Mouse (Mus musculus): Measurements from ENCODE around the gene Pccb. TPM values are rescaled to one million over a fixed set of nuclear protein-coding genes. Genes with fewer than 3 reads are reported as not detected.

Pccb gene
- polyA plus RNA-seq, 1 experiment = 19.1 TPM

- 86% methylated on average over 6 of the region's 6 CpGs for WGBS
- no peak overlapping the region for H3K4me3 ChIP-seq (replicated peaks; ENCODE audit: control insufficient read depth, low read depth, low read length)
- H3K27ac ChIP-seq (ENCODE audit: control insufficient read depth, insufficient read depth, low read depth, low read length, poor library complexity) = no peak overlapping the region
- no peak for TF ChIP-seq CTCF (IDR thresholded peaks at IDR 0.05; ENCODE audit: control insufficient read depth, insufficient read depth, low read length)
- TF ChIP-seq POLR2A (IDR thresholded peaks at IDR 0.05; ENCODE audit: borderline replicate concordance, control insufficient read depth, low read depth, low read length) = no peak
- H3K4me1 ChIP-seq (ENCODE audit: control insufficient read depth, insufficient read depth, low read length) = no peaks in the 10 kb centered on the region; the same call in 1 of the 2 replicates
These were observed 27.6 kb upstream of the Pccb start for GRCm38 (mm10) chr9:101062253-101062780.

DNA sequence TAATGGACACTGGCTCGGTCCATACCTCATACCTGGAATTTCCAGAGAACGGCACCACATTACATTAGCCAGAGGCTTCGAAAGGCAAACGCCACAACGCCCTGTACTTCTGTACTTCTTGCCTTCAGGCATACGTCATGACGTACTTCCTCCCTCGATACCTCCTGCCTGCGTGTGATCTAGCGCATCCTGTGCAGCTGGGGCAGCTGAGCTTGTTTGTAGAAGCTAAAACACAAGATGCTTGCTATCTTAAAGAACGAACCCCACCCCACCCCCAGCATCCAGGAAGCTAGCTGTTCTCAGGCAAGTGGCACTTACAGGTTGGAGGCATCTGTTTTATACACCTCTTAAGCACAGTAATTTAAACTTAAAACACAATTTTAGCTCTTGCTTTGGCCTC, 26.3 kb upstream of the Pccb start:
- Histone ChIP-seq H3K4me1 (ENCODE audit: control insufficient read depth, insufficient read depth, low read length) (no peaks in the 10 kb centered on the region; the same call in 1 of the 2 replicates), H3K27ac (ENCODE audit: control insufficient read depth, insufficient read depth, low read depth, low read length, poor library complexity) (no peak overlapping the region), H3K4me3 (replicated peaks; ENCODE audit: control insufficient read depth, low read depth, low read length) (no peak overlapping the region)
- TF ChIP-seq POLR2A (IDR thresholded peaks at IDR 0.05; ENCODE audit: borderline replicate concordance, control insufficient read depth, low read depth, low read length) (no peak), CTCF (IDR thresholded peaks at IDR 0.05; ENCODE audit: control insufficient read depth, insufficient read depth, low read length) (no peak)
- WGBS = 33% methylated on average over 11 of the region's 11 CpGs

DNA sequence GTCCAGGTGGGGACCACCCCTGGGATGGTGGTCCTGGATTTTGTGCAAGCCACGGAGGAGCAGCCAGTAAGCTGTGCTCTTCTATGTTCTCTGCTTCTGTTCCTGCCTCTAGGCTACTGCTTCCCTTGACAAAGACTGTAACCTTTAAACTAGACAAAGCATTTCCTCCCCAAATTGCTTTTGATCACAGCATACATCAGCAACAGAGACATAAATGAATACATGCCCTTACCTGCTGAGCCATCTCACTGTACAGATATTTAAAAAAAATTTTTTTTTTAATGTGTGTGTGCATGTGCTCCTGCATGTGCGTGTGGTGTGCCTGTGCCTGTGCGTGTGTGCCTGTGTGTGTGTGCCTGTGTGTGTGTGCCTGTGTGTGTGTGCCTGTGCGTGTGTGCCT, 22.5 kb upstream of the Pccb start:
- TF ChIP-seq CTCF (IDR thresholded peaks at IDR 0.05; ENCODE audit: control insufficient read depth, insufficient read depth, low read length) = no peak
- no peak for TF ChIP-seq POLR2A (IDR thresholded peaks at IDR 0.05; ENCODE audit: borderline replicate concordance, control insufficient read depth, low read depth, low read length)
- WGBS = 94% methylated on average over 4 of the region's 4 CpGs
- no peak overlapping the region for H3K27ac ChIP-seq (ENCODE audit: control insufficient read depth, insufficient read depth, low read depth, low read length, poor library complexity)

GRCm38 (mm10) chr9:101053279-101053678, 18.6 kb upstream of the Pccb start:
- Histone ChIP-seq H3K4me1 (ENCODE audit: control insufficient read depth, insufficient read depth, low read length) (no peaks in the 10 kb centered on the region), H3K4me3 (replicated peaks; ENCODE audit: control insufficient read depth, low read depth, low read length) (no peak overlapping the region), H3K27ac (ENCODE audit: control insufficient read depth, insufficient read depth, low read depth, low read length, poor library complexity) (no peak overlapping the region)
- 84% methylated on average over 14 of the region's 14 CpGs for WGBS
- TF ChIP-seq POLR2A (IDR thresholded peaks at IDR 0.05; ENCODE audit: borderline replicate concordance, control insufficient read depth, low read depth, low read length) (no peak), CTCF (IDR thresholded peaks at IDR 0.05; ENCODE audit: control insufficient read depth, insufficient read depth, low read length) (no peak)

More for the DNA sequence above, 22.5 kb upstream of the Pccb start:
- Histone ChIP-seq H3K4me1 (ENCODE audit: control insufficient read depth, insufficient read depth, low read length) (no peaks in the 10 kb centered on the region; the same call in 1 of the 2 replicates), H3K4me3 (replicated peaks; ENCODE audit: control insufficient read depth, low read depth, low read length) (no peak overlapping the region)

- TF ChIP-seq CTCF (IDR thresholded peaks at IDR 0.05; ENCODE audit: control insufficient read depth, insufficient read depth, low read length) (no peak), POLR2A (IDR thresholded peaks at IDR 0.05; ENCODE audit: borderline replicate concordance, control insufficient read depth, low read depth, low read length) (no peak)
- no peak overlapping the region for H3K4me3 ChIP-seq (replicated peaks; ENCODE audit: control insufficient read depth, low read depth, low read length)
- WGBS = 75% methylated on average over 6 of the region's 6 CpGs
- no peak overlapping the region for H3K27ac ChIP-seq (ENCODE audit: control insufficient read depth, insufficient read depth, low read depth, low read length, poor library complexity)
- H3K4me1 ChIP-seq (ENCODE audit: control insufficient read depth, insufficient read depth, low read length) = no peaks in the 10 kb centered on the region
These were observed 18.0 kb upstream of the Pccb start for GRCm38 (mm10) chr9:101052691-101053090.

GRCm38 (mm10) chr9:101052007-101052406, 17.3 kb upstream of the Pccb start:
- no peak for TF ChIP-seq CTCF (IDR thresholded peaks at IDR 0.05; ENCODE audit: control insufficient read depth, insufficient read depth, low read length)
- Histone ChIP-seq H3K27ac (ENCODE audit: control insufficient read depth, insufficient read depth, low read depth, low read length, poor library complexity) (no peak overlapping the region), H3K4me3 (replicated peaks; ENCODE audit: control insufficient read depth, low read depth, low read length) (no peak overlapping the region), H3K4me1 (ENCODE audit: control insufficient read depth, insufficient read depth, low read length) (no peaks in the 10 kb centered on the region)
- WGBS = 83% methylated on average over 3 of the region's 3 CpGs

DNA sequence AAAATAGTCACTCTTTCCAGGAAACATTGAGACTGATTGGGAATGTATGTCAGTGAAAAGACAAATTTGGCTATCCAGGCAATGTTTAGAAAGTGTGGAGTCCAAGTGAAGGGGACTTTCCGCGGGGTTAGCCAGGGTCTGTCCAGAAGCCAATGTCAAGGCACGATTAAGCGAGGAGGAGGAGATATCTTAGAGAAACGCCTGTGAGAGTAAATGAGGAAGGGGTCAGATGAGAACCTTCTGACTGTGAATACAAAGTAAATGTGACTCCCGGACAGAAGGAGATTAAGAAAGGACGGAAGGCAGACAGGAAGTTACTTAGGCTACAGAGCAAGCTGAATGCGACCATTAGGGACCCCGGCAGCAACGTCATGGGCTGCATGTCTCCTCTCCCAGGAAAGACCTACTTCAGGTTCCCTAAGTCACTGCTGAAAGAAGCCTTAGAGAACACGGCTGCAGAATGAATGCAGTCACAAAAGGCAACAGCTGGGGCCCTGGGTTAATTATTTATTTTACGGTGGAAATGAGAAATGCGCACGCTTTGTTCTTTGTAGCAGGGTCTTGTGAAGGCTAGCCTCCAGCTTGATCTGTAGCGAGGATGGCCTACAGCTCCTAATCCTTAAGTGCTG, 11.1 kb upstream of the Pccb start:
- 25% methylated on average over 15 of the region's 15 CpGs for WGBS
- Histone ChIP-seq H3K4me3 (replicated peaks; ENCODE audit: control insufficient read depth, low read depth, low read length) (no peak overlapping the region), H3K4me1 (ENCODE audit: control insufficient read depth, insufficient read depth, low read length) (no peaks in the 10 kb centered on the region; the same call in 1 of the 2 replicates), H3K27ac (ENCODE audit: control insufficient read depth, insufficient read depth, low read depth, low read length, poor library complexity) (no peak overlapping the region)
- no peak for TF ChIP-seq POLR2A (IDR thresholded peaks at IDR 0.05; ENCODE audit: borderline replicate concordance, control insufficient read depth, low read depth, low read length)
- no peak for TF ChIP-seq CTCF (IDR thresholded peaks at IDR 0.05; ENCODE audit: control insufficient read depth, insufficient read depth, low read length)

DNA sequence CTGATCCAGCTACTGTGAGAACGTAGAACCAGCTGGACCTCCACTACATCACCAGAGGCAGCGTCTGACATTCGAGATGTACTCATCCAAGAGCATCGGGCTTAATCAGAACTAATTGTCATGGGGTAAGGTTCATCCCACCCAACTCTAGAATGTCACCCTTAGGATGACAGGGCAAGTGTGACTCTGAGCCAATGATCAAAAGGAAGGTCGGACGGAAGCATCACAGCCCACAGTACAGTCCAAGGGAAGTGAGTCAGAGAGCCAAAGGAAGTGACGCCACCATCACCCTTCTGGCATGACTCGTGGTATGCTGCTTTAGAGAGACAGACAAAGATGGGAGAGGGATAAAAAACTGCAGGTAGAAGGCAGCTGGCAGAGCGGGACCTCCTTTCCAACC, 7.6 kb upstream of the Pccb start:
- no peak overlapping the region for H3K27ac ChIP-seq (ENCODE audit: control insufficient read depth, insufficient read depth, low read depth, low read length, poor library complexity)
- WGBS = 63% methylated on average over 9 of the region's 9 CpGs
- TF ChIP-seq POLR2A (IDR thresholded peaks at IDR 0.05; ENCODE audit: borderline replicate concordance, control insufficient read depth, low read depth, low read length) (no peak), CTCF (IDR thresholded peaks at IDR 0.05; ENCODE audit: control insufficient read depth, insufficient read depth, low read length) (no peak)
- H3K4me3 ChIP-seq (replicated peaks; ENCODE audit: control insufficient read depth, low read depth, low read length) = no peak overlapping the region
- H3K4me1 ChIP-seq (ENCODE audit: control insufficient read depth, insufficient read depth, low read length) = no peaks in the 10 kb centered on the region; the same call in 1 of the 2 replicates

All from bone marrow, adult 2 months (tissue).